Mouse (Mus musculus) neutrophil, adult 59 days (primary cell): ENCODE measurements around the gene Chmp2a. TPM values are rescaled to one million over a fixed set of nuclear protein-coding genes. Genes with fewer than 3 reads are reported as not detected.

Experiments
- total RNA-seq, 2 experiments: library from RNA; stranded (reverse); gene quantifications; 1 replicate in 1 of 2; 2 replicates in 1 of 2; pipeline ENCODE4 v1.2.4; 2023

Gene Chmp2a
- total RNA-seq: 100 to 1,000 TPM; 160 to 170 TPM

DNA sequence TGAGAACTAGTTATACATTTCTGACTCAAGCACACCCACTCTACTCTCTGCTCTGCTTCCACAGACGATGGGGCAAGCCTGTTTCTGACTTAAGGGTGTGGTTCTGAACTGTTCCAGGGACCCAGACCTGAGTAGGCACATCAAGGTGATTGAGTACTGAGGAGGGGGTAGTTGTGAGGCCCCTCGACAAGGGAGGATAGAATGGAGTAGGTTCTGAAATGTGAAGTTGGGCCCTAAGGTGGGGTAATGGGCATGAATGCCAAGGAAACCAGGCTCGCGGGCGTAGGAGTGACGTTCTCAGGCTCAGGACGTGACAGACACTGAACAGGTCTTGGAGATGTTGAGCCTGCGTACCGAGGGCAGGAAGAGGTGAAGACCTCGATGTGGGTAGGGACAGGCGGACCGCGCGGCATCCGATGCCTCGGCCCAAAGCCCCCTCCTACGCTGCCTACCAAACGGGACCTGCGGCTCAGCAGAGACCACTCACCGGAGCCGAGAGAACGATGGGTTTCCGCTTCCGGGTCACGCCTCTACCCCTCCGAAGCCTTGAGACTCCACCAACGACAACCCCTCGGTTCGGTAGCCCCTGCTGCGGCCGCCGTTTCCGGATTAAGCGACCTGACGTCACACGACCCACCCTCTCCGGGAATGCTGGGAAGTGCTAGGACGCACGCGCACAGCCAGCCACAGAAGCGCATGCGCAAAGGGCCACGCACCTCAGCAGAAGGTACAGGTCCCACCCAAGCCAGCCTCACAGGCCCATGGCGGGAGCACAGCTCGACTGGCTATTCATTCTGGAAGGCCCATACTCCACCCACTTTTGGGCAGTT, at the start of gene Chmp2a:
Gene Chmp2a, minus strand, starts transcription at position 660 of the 830 bp plus-strand sequence.

GRCm38 (mm10) chr7:13054287-13055010, 19.8 kb upstream of the Chmp2a start, which contains the start of gene Mzf1:
TSS of gene Mzf1 (minus strand) at chr7:13054764.

DNA sequence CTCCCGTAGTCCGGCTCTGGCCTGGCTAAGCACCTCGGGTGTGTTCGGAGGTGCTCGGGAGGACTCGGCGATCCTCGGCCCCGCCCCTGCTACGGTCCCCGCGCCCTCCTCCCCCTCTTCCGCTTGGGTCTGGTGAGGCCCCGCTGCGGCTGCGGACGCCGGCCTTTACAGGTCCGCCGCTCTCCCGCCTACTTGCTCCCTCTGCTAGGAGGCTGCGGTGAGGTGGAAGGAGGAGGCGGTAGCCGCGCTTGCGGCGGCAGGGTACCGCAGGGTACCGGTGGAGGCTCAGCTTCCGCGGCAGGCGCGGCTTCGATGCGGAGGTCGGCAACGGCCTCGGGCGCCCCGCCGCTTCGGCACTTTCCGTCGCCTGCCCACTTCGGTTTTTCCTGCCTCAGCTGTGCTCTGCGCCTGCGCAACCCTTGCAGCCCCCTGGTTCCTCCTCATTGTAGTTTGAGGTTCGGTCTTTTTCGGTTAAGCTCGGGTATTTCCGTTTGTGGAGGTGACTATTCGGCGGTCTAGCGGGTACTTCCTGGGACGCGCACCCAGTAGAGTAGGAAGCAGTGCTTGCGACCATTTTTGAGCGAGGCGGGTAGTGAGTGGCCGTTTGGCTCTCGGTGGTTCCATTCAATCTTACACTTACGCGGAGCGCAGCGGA, 3.4 kb upstream of the Chmp2a start, which contains the start of gene Ube2m:
Gene Ube2m, minus strand, starts transcription at position 375 of the 655 bp plus-strand sequence.

DNA sequence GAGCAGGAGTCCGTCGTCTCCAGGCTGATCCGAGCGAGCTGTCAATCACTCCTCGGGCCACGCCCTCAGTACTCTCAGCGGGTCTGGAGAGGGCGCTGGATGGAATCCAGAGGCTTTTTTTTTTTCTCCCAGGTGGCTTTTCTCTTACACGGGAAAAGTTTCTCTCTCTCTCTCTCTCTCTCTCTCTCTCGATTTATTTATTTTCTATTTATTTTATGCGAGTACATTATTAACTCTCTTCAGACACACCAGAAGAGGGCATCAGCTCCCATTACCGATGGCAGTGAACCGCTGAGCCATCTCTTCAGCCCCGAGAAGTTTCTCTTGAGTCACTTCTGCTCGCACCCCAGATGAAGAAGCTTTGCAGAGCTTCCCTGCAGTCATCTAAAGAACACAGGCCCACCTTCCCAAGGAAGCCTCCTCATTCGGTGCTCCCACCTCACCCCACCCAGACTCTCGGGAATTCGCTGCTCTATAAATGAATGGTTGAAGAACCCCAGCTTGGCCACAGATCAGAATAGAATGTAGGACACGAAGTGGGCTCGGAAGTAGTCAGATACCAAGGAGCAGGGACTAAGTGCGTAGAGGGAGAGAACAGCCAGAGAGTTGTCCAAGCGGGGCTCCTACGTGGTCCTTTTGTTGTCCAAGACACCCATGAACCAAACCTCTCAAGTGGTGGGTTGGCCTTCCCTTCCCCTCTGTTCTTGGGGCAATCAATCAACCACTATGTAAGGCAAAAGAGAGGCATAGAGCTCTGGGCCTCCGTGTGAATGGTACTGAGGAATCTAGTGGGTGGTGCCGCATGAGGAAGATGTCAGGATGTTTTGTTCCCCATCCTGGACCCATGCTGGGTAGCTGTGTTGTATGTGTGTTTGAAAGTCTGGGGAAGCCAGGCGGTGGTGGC, 24.4 kb downstream of the Chmp2a start, which contains the start of gene Zbtb45:
Gene Zbtb45, minus strand, starts transcription at position 30 of the 904 bp plus-strand sequence.

GRCm38 (mm10) chr7:12998851-12999250, 35.8 kb downstream of the Chmp2a start, which contains the start of gene Trim28:
TSS of gene Trim28 (plus strand) at chr7:12999114.

DNA sequence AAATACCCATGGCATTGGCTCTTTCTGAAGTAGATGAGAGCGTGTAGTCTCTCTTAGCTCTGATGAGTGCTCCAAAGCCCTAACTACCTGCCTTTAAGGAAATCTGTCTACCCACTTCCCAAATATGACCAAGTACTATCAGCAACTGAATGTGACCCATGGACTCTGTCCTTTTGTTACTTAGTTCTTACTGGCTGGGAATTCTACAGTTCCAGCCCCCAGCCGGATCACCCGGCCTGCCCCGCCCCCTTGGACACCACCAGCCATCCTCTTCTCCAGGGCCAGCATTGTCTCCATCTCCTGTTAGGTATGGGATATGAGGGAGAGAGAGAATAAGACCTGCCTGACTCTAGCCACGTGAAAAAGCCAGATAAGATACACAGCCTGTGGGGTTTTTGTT, 36.6 kb downstream of the Chmp2a start, which contains the start of gene Slc27a5:
Gene Slc27a5, minus strand, starts transcription at position 140 of the 400 bp plus-strand sequence.

Other genes starting within 250 kb of the Chmp2a start
- gene Zscan18, start 231.2 kb downstream of the Chmp2a start, total RNA-seq: 1 to 10 TPM; 2.6 to 3.1 TPM
- gene Zfp329, start 215.9 kb downstream of the Chmp2a start, total RNA-seq: 1 to 10 TPM; 2.5 to 2.7 TPM
- gene Zfp110, start 200.0 kb downstream of the Chmp2a start, total RNA-seq: 10 to 100 TPM; 29.5 to 30.2 TPM
- 1 to 10 TPM; 1.5 to 1.8 TPM for gene Zfp128, start 153.6 kb downstream of the Chmp2a start, total RNA-seq
- gene Zscan22, start 137.0 kb downstream of the Chmp2a start, total RNA-seq: 1 to 10 TPM; 5.1 to 6.0 TPM
- gene Rps5, start 112.5 kb downstream of the Chmp2a start, total RNA-seq: 100 to 1,000 TPM; 728 to 811 TPM
- gene Rnf225, start 107.4 kb downstream of the Chmp2a start, total RNA-seq: under 1 TPM; 0.18 to 0.38 TPM
- 1 to 10 TPM; 2.2 to 3.3 TPM for gene Zfp324, start 69.0 kb downstream of the Chmp2a start, total RNA-seq
- gene Zfp446, start 57.0 kb downstream of the Chmp2a start, total RNA-seq: 1 to 10 TPM; 1.7 to 1.9 TPM
- gene Slc27a5, start 36.6 kb downstream of the Chmp2a start, total RNA-seq: not detected
- gene Trim28, start 35.7 kb downstream of the Chmp2a start, total RNA-seq: 100 to 1,000 TPM; 149 to 185 TPM
- 10 to 100 TPM; 11.2 to 12.6 TPM for gene Zbtb45, start 24.8 kb downstream of the Chmp2a start, total RNA-seq
- 10 to 100 TPM; 90.7 to 95.5 TPM for gene Ube2m, start 3.5 kb upstream of the Chmp2a start, total RNA-seq
- gene Mzf1, start 20.0 kb upstream of the Chmp2a start, total RNA-seq: 1 to 10 TPM in 1 of 2 experiments, under 1 TPM in 1; 0.64 to 1.4 TPM
- not detected for gene Vmn1r85, start 60.4 kb upstream of the Chmp2a start, total RNA-seq
- gene Vmn1r86, start 85.1 kb upstream of the Chmp2a start, total RNA-seq: not detected
- gene Vmn1r87, start 105.3 kb upstream of the Chmp2a start, total RNA-seq: not detected
- gene Vmn1r88, start 124.8 kb upstream of the Chmp2a start, total RNA-seq: under 1 TPM in 1 of 2 experiments, not detected in 1; 0.07 TPM
- gene Vmn1r89, start 178.2 kb upstream of the Chmp2a start, total RNA-seq: not detected
- gene Lig1, start 242.5 kb upstream of the Chmp2a start, total RNA-seq: 10 to 100 TPM; 61.7 to 73.5 TPM
- 1 to 10 TPM; 1.5 to 5.8 TPM for gene Zswim9, start 243.9 kb upstream of the Chmp2a start, total RNA-seq